Mouse (Mus musculus): ENCODE data around the gene Gm9936. TPM values are rescaled to one million over a fixed set of nuclear protein-coding genes. Genes with fewer than 3 reads are reported as not detected.

Gm9936 gene
- polyA plus RNA-seq, 1 experiment from 2014 or later: not detected

GRCm38 (mm10) chr5:114813525-114814181 is 44.8 kb downstream of the Gm9936 start:
- Histone ChIP-seq H3K27me3 (replicated peaks) (no peaks in the 10 kb centered on the region), H3K36me3 (peaks cover 6% of the 10 kb centered on the region), H3K9me3 (replicated peaks) (no peaks in the 10 kb centered on the region), H3K4me1 (replicated peaks) (peaks cover 10% of the 10 kb centered on the region), H3K27ac (ENCODE audit: poor library complexity, severe bottlenecking) (peak overlapping the region; percentile 50), H3K9ac (peak overlapping the region; percentile 83), H3K4me3 (peak overlapping the region; percentile 81), H3K4me2 (peak overlapping the region; percentile 77)
- peak; percentile 94 for ATAC-seq (ENCODE audit: insufficient number of reproducible peaks, low FRiP score)
- WGBS: under 1% methylated on average over 49 of the region's 50 CpGs

- no peak for ATAC-seq (ENCODE audit: insufficient number of reproducible peaks, low FRiP score)
- WGBS: 86% methylated on average over 5 of the region's 5 CpGs
Measured at GRCm38 (mm10) chr5:114809826-114810225, 48.7 kb downstream of the Gm9936 start.

GRCm38 (mm10) chr5:114809181-114809756 is 49.2 kb downstream of the Gm9936 start:
- H3K36me3 ChIP-seq: peaks cover 23% of the 10 kb centered on the region
- 77% methylated on average over 10 of the region's 10 CpGs for WGBS
- no peak for ATAC-seq (ENCODE audit: insufficient number of reproducible peaks, low FRiP score)

More at GRCm38 (mm10) chr5:114809826-114810225, 48.7 kb downstream of the Gm9936 start:
- Histone ChIP-seq H3K4me3 (no peak overlapping the region), H3K4me2 (no peak overlapping the region), H3K9me3 (replicated peaks) (no peaks in the 10 kb centered on the region), H3K9ac (no peak overlapping the region), H3K27me3 (replicated peaks) (no peaks in the 10 kb centered on the region), H3K36me3 (peaks cover 17% of the 10 kb centered on the region), H3K27ac (ENCODE audit: poor library complexity, severe bottlenecking) (no peak overlapping the region), H3K4me1 (replicated peaks) (peaks cover 41% of the 10 kb centered on the region)

GRCm38 (mm10) chr5:114808385-114808784 is 50.1 kb downstream of the Gm9936 start:
- Histone ChIP-seq H3K4me3 (no peak overlapping the region), H3K27ac (ENCODE audit: poor library complexity, severe bottlenecking) (no peak overlapping the region), H3K9ac (no peak overlapping the region), H3K4me1 (replicated peaks) (peaks cover 41% of the 10 kb centered on the region), H3K27me3 (replicated peaks) (no peaks in the 10 kb centered on the region), H3K36me3 (peaks cover 32% of the 10 kb centered on the region), H3K4me2 (no peak overlapping the region), H3K9me3 (replicated peaks) (no peaks in the 10 kb centered on the region)
- no peak for ATAC-seq (ENCODE audit: insufficient number of reproducible peaks, low FRiP score)
- WGBS: 73% methylated on average over 8 of the region's 8 CpGs

More at GRCm38 (mm10) chr5:114809181-114809756, 49.2 kb downstream of the Gm9936 start:
- Histone ChIP-seq H3K4me3 (no peak overlapping the region), H3K27me3 (replicated peaks) (no peaks in the 10 kb centered on the region), H3K4me1 (replicated peaks) (peaks cover 41% of the 10 kb centered on the region), H3K27ac (ENCODE audit: poor library complexity, severe bottlenecking) (no peak overlapping the region), H3K4me2 (no peak overlapping the region), H3K9me3 (replicated peaks) (no peaks in the 10 kb centered on the region), H3K9ac (no peak overlapping the region)

- ATAC-seq (ENCODE audit: insufficient number of reproducible peaks, low FRiP score): no peak
- Histone ChIP-seq H3K9me3 (replicated peaks) (no peaks in the 10 kb centered on the region), H3K4me2 (no peak overlapping the region), H3K9ac (no peak overlapping the region), H3K36me3 (peaks cover 37% of the 10 kb centered on the region), H3K27me3 (replicated peaks) (no peaks in the 10 kb centered on the region), H3K4me1 (replicated peaks) (peaks cover 41% of the 10 kb centered on the region), H3K27ac (ENCODE audit: poor library complexity, severe bottlenecking) (peak overlapping the region; percentile 81), H3K4me3 (no peak overlapping the region)
- 71% methylated on average over 6 of the region's 6 CpGs for WGBS
Measured at GRCm38 (mm10) chr5:114807893-114808292, 50.6 kb downstream of the Gm9936 start.

- H3K9me3 ChIP-seq (replicated peaks): no peaks in the 10 kb centered on the region
- no peak overlapping the region for H3K9ac ChIP-seq
- H3K27ac ChIP-seq (ENCODE audit: poor library complexity, severe bottlenecking): peak overlapping the region; percentile 81
- peak; percentile 81 for ATAC-seq (ENCODE audit: insufficient number of reproducible peaks, low FRiP score)
- H3K36me3 ChIP-seq: peaks cover 40% of the 10 kb centered on the region
- no peak overlapping the region for H3K4me3 ChIP-seq
- H3K27me3 ChIP-seq (replicated peaks): no peaks in the 10 kb centered on the region
- peaks cover 37% of the 10 kb centered on the region for H3K4me1 ChIP-seq (replicated peaks)
- 11% methylated on average over 8 of the region's 8 CpGs for WGBS
- H3K4me2 ChIP-seq: peak overlapping the region; percentile 39
Measured at GRCm38 (mm10) chr5:114807468-114807867, 51.0 kb downstream of the Gm9936 start.

GRCm38 (mm10) chr5:114807063-114807462 is 51.4 kb downstream of the Gm9936 start:
- Histone ChIP-seq H3K36me3 (peaks cover 44% of the 10 kb centered on the region), H3K4me2 (peak overlapping the region; percentile 39), H3K4me3 (no peak overlapping the region), H3K27me3 (replicated peaks) (no peaks in the 10 kb centered on the region), H3K4me1 (replicated peaks) (peaks cover 32% of the 10 kb centered on the region), H3K9me3 (replicated peaks) (no peaks in the 10 kb centered on the region), H3K27ac (ENCODE audit: poor library complexity, severe bottlenecking) (peak overlapping the region; percentile 81), H3K9ac (peak overlapping the region; percentile 29)
- 0 out of 2 replicates have a peak, but pooled peaks have one; percentile 30 for ATAC-seq (ENCODE audit: insufficient number of reproducible peaks, low FRiP score)
- WGBS: 22% methylated on average over 9 of the region's 9 CpGs

GRCm38 (mm10) chr5:114806636-114807035 is 51.8 kb downstream of the Gm9936 start:
- no peaks in the 10 kb centered on the region for H3K9me3 ChIP-seq (replicated peaks)
- no peak for ATAC-seq (ENCODE audit: insufficient number of reproducible peaks, low FRiP score)
- peak overlapping the region; percentile 81 for H3K27ac ChIP-seq (ENCODE audit: poor library complexity, severe bottlenecking)
- peaks cover 47% of the 10 kb centered on the region for H3K36me3 ChIP-seq
- H3K4me1 ChIP-seq (replicated peaks): peaks cover 32% of the 10 kb centered on the region
- 72% methylated on average over 8 of the region's 8 CpGs for WGBS
- H3K4me2 ChIP-seq: peak overlapping the region; percentile 39; the same call in 1 of the 2 replicates
- no peaks in the 10 kb centered on the region for H3K27me3 ChIP-seq (replicated peaks)
- no peak overlapping the region for H3K4me3 ChIP-seq
- peak overlapping the region; percentile 29 for H3K9ac ChIP-seq

Small RNA genes within 50 kb of the gene (microRNA-seq; reads per million reads assigned to microRNA genes)
- gene Mir6240: 16.3 reads per million, percentile 30 among the genes with 10 or more reads in this experiment

Other genes with a start within 250 kb of the Gm9936 start
- gene Trpv4, start 200.3 kb downstream of the Gm9936 start, polyA plus RNA-seq (2016; fragmentation: Nextera tagmentation; extraction: Ambion mirVana): 0.95 and 0.96 TPM in 2 replicates
- 55.3 and 56.5 TPM in 2 replicates for gene Gltp, start 167.7 kb downstream of the Gm9936 start, polyA plus RNA-seq (2016; fragmentation: Nextera tagmentation; extraction: Ambion mirVana)
- gene Tchp, start 150.9 kb downstream of the Gm9936 start, polyA plus RNA-seq (2016; fragmentation: Nextera tagmentation; extraction: Ambion mirVana): 9.1 and 9.4 TPM in 2 replicates
- 45.2 and 45.6 TPM in 2 replicates for gene Ankrd13a, start 84.0 kb downstream of the Gm9936 start, polyA plus RNA-seq (2016; fragmentation: Nextera tagmentation; extraction: Ambion mirVana)
- gene Git2, start 83.2 kb downstream of the Gm9936 start, polyA plus RNA-seq (2016; fragmentation: Nextera tagmentation; extraction: Ambion mirVana): 33.6 and 36.4 TPM in 2 replicates
- 53.2 and 57.5 TPM in 2 replicates for gene 1500011B03Rik, start 35.2 kb downstream of the Gm9936 start, polyA plus RNA-seq (2016; fragmentation: Nextera tagmentation; extraction: Ambion mirVana)
- gene 4930519G04Rik, start 5.0 kb downstream of the Gm9936 start, polyA plus RNA-seq (2016; fragmentation: Nextera tagmentation; extraction: Ambion mirVana): not detected in 2 replicates
- 3.8 and 4.0 TPM in 2 replicates for gene Oasl2, start 38.3 kb upstream of the Gm9936 start, polyA plus RNA-seq (2016; fragmentation: Nextera tagmentation; extraction: Ambion mirVana)
- gene Oasl1, start 64.6 kb upstream of the Gm9936 start, polyA plus RNA-seq (2016; fragmentation: Nextera tagmentation; extraction: Ambion mirVana): 0.46 and 0.65 TPM in 2 replicates
- 37.2 and 40.9 TPM in 2 replicates for gene 2210016L21Rik, start 83.5 kb upstream of the Gm9936 start, polyA plus RNA-seq (2016; fragmentation: Nextera tagmentation; extraction: Ambion mirVana)
- 0.05 and 0.19 TPM in 2 replicates for gene Hnf1a, start 112.4 kb upstream of the Gm9936 start, polyA plus RNA-seq (2016; fragmentation: Nextera tagmentation; extraction: Ambion mirVana)
- gene Sppl3, start 152.5 kb upstream of the Gm9936 start, polyA plus RNA-seq (2016; fragmentation: Nextera tagmentation; extraction: Ambion mirVana): 18.2 and 18.9 TPM in 2 replicates
- gene Gm10401, start 239.6 kb upstream of the Gm9936 start, polyA plus RNA-seq (2016; fragmentation: Nextera tagmentation; extraction: Ambion mirVana): 14.1 and 15.7 TPM in 2 replicates